Mouse (Mus musculus) kidney, postnatal 14 days (tissue): ENCODE measurements around the gene Olfr681.
A peak's percentile ranks its signal among the peaks of the same experiment; 100 is the strongest.
"Not testable (repeated sequence)": the region's sequence is repeated elsewhere in the genome, so short reads cannot be mapped to it uniquely, and the experiment has no call there.

ENCODE experiments used
- DNase-seq: peaks from one replicate; pipeline ENCODE4 v3.0.0; 2022; ENCODE audit warnings: mixed read lengths

Gene Olfr681

DNA sequence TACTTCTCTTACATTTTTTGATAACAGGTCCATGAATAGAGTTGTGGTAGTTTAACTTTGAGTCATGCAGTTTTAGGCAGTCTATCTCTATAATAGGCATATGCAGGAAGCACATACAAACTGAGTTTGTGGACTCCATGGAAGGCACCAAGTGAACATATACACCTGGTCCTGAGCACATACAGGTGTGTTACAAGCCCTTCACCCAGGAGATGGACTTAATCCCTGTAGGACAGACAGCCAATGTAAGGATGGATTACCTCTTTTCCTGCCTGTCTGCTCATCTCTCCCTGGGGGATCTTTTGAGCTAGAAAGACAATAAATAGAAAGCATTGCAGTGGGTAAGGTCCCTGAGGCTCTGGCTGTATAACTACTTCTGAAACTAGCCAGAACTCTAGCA lies at the start of gene Olfr681:
TSS of gene Olfr681 (plus strand) at position 301 of the 400 bp plus-strand sequence.
- no peak for DNase-seq

DNA sequence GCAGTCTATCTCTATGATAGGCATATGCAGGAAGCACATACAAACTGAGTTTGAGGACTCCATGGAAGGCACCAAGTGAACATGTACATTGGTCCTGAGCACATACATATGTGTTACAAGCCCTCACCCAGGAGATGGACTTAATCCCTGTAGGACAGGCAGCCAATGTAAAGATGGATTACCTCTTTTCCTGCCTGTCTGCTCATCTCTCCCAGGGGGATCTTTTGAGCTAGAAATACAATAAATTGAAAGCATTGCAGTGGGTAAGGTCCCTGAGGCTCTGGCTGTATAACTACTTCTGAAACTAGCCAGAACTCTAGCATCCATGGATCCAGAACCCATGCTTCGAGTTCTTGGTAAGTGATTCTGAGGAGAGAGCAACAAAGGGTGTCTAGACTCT lies 35.7 kb upstream of the Olfr681 start, which contains the start of gene Olfr679:
TSS of gene Olfr679 (plus strand) at position 301 of the 400 bp plus-strand sequence.
- DNase-seq, result no peak

DNA sequence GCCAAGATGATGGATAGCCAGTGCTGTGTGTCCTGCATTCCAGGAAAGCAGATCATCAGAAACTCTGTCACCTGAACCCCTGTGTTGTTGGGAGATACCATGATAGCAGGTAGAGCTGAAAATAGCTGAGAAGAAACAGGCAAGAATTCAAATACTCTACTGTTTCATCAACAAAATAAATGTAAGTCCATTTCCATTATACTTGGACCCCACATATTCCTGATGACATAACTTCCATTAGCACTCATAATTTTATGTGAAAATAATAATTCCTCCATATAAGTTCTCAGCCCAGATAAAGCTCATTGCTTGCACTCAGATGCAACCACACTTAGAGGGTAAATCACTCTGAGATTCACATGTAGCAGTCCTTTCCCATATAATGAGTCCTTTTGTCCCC lies 23.9 kb upstream of the Olfr681 start, which contains the start of gene Olfr680-ps1:
TSS of gene Olfr680-ps1 (minus strand) at position 101 of the 400 bp plus-strand sequence.
- DNase-seq, result not testable (repeated sequence)

DNA sequence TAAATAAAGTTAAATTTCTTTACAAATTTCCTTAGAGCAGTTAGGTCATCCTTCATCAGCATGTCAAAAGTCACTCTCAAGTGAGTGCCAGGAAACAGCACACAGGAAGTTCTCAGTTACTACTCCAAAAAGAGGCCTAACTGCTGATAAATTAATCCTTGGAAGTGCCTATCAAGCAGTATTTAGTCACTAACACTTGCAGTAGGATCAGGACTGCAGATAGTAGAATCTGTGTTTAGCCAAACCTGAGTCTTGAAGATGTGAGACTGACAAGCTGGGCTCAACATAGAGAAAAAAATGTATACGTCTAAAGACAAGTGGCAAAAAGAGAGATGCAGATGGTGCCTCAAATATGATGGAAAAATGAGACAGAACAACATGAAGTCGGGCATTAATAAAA lies 24.6 kb downstream of the Olfr681 start:
- no peak for DNase-seq

DNA sequence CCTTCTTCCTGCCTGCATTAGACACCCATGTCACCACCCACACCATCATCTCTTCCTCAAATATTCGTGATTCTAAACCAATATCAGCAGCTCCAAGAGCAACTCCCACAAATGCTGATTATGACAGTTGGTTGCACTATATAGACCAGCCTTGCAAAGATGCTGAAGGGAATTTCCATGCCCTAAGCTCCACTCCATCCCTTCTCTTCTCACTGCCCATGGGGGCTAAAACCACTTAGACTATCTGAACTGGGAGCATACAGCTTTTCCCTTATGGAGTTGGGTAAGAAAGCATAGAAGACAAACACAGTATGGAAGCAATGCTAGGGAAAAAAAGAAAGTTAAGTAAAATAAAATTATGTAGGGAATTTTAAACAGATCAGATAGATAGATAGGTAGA lies 30.3 kb downstream of the Olfr681 start, which contains the start of gene Olfr683:
TSS of gene Olfr683 (minus strand) at position 101 of the 400 bp plus-strand sequence.
- DNase-seq, result no peak

DNA sequence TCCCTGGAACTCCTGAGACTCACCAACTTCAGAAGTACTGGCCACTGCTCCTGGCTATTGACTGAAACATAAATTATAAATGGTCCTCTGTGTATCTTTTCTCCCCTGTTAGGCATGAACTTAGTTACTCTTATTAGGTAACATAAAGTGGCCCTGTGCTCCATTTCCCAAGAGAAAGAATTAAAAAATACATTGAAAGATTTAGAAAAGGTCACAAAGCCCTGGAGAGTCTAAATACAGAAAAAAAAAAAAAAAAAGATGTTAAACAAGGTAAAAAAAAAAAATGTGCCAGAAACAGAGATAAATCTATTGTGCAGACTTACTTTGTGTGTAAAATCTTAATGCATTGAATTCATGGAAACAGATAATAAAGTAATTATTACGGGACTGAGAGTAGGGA lies 46.9 kb downstream of the Olfr681 start, which contains the start of gene Olfr684:
TSS of gene Olfr684 (minus strand) at position 101 of the 400 bp plus-strand sequence.
- no peak for DNase-seq

DNA sequence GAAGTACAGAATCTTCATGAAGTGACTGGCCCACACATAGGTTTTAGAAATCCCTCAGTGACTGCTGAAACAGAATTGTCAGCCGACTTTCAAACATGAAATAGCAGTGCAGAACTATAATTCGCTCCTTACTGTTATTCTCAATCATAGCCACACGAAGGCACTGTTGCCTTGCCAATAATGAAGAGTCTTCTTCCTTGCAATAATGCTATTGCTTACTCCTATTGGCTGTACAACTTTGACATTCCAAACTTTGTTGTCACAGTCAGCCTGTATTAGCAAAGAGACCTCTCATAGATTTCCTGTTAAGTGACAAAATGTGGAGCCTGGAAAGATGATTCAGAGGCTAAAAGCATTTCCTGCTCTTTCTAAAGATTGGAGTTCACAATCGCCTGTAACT lies 54.1 kb downstream of the Olfr681 start:
- DNase-seq, result peak; percentile 17
